Mouse (Mus musculus) CH12F3 (cell line): ENCODE results near the gene Zkscan17.

Source experiments
- in situ Hi-C: fragments of 300-500 bp; cut with MboI; formaldehyde crosslinking; loops from 2 replicates; pipeline ENCODE4 v1.14.3; 2020; ENCODE audit warnings: low sequenced_read_pairs

The Zkscan17 gene

GRCm38 (mm10) chr11:59526472-59527080 is at the start of gene Zkscan17:
Gene Zkscan17, minus strand, starts transcription at chr11:59526751.
- in situ Hi-C loops: loop anchor here (10.0 kb wide), 1 partner anchor 48 kb away; the partner anchor contains the start of gene Olfr222

GRCm38 (mm10) chr11:59576135-59576534 is 49.6 kb upstream of the Zkscan17 start, which contains the start of gene Olfr222:
Gene Olfr222, minus strand, starts transcription at chr11:59576235.
- in situ Hi-C loops: loop anchor here (10.0 kb wide), 1 partner anchor 51 kb away; the partner anchor contains the start of gene Zkscan17

- in situ Hi-C loops: loop anchor here (10.0 kb wide), 1 partner anchor 51 kb away; the partner anchor contains the start of gene Zkscan17
Measured at GRCm38 (mm10) chr11:59575726-59576125, 49.2 kb upstream of the Zkscan17 start.

GRCm38 (mm10) chr11:59569306-59569705 is 42.8 kb upstream of the Zkscan17 start:
- in situ Hi-C loops: no loop called here

GRCm38 (mm10) chr11:59562837-59563236 is 36.3 kb upstream of the Zkscan17 start:
- in situ Hi-C loops: no loop called here

- in situ Hi-C loops: no loop called here
Measured at GRCm38 (mm10) chr11:59562336-59562735, 35.8 kb upstream of the Zkscan17 start.

GRCm38 (mm10) chr11:59560906-59561305 is 34.4 kb upstream of the Zkscan17 start:
- in situ Hi-C loops: no loop called here

- in situ Hi-C loops: no loop called here
Measured at GRCm38 (mm10) chr11:59554535-59554934, 28.0 kb upstream of the Zkscan17 start.

GRCm38 (mm10) chr11:59554127-59554526 is 27.6 kb upstream of the Zkscan17 start:
- in situ Hi-C loops: no loop called here

- in situ Hi-C loops: no loop called here
Measured at GRCm38 (mm10) chr11:59544005-59544404, 17.5 kb upstream of the Zkscan17 start.

- in situ Hi-C loops: no loop called here
Measured at GRCm38 (mm10) chr11:59543376-59543775, 16.8 kb upstream of the Zkscan17 start.

- in situ Hi-C loops: no loop called here
Measured at GRCm38 (mm10) chr11:59542442-59542841, 15.9 kb upstream of the Zkscan17 start.

- in situ Hi-C loops: no loop called here
Measured at GRCm38 (mm10) chr11:59541324-59541723, 14.8 kb upstream of the Zkscan17 start, which contains the start of gene Nlrp3. Gene Nlrp3, plus strand, starts transcription at chr11:59541568.

GRCm38 (mm10) chr11:59540123-59540522 is 13.6 kb upstream of the Zkscan17 start:
- in situ Hi-C loops: no loop called here

- in situ Hi-C loops: no loop called here
Measured at GRCm38 (mm10) chr11:59538387-59538786, 11.8 kb upstream of the Zkscan17 start.

- in situ Hi-C loops: no loop called here
Measured at GRCm38 (mm10) chr11:59537218-59538130, 10.9 kb upstream of the Zkscan17 start.

GRCm38 (mm10) chr11:59531562-59531961 is 5.0 kb upstream of the Zkscan17 start:
- in situ Hi-C loops: no loop called here

- in situ Hi-C loops: no loop called here
Measured at GRCm38 (mm10) chr11:59530870-59531535, 4.5 kb upstream of the Zkscan17 start.

GRCm38 (mm10) chr11:59530221-59530620 is 3.7 kb upstream of the Zkscan17 start:
- in situ Hi-C loops: no loop called here

- in situ Hi-C loops: loop anchor here (10.0 kb wide), 1 partner anchor 50 kb away; the partner anchor contains the start of gene Olfr222
Measured at GRCm38 (mm10) chr11:59525237-59525636, 1.3 kb downstream of the Zkscan17 start.

- in situ Hi-C loops: loop anchor here (10.0 kb wide), 1 partner anchor 51 kb away; the partner anchor contains the start of gene Olfr222
Measured at GRCm38 (mm10) chr11:59524150-59524549, 2.4 kb downstream of the Zkscan17 start.
